In the genomic region with DNA sequence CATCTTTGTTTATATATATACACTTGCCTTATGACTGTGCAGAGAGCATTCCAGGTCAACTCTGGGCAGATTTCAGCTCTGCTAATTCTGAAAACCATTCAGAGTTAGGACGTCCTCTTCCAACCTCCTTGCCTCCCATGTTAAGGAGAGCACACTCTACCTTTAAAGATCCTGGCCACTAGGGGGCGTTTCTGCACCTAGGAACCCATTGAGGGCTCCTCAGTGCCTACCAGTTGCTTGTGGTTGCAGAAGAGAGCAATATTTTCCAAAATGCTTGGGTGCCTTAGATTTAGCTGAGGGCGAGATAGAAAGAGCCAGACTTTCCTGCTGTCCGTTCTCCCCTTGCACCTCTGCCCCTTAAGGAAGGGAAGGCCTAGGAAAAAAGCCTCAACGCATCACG, we compare ENCODE assay signal across 9 mouse cellular contexts. TPM values are rescaled to one million over a fixed set of nuclear protein-coding genes. Genes with fewer than 3 reads are reported as not detected.
DNase-seq lines count a peak whose midpoint lies in the region; ATAC-seq lines count a peak whose summit lies in the region.
"Had no signal": no experiment of that assay in that cellular context is flagged by ENCODE, and none has a peak within 500 bp of the region (broad histone marks: within the 10 kb centered on the region; RNA-seq: fewer than 3 reads in every experiment).

No protein-coding gene starts in this region.

- peaks cover 52% of the 10 kb centered on the region for H3K36me3 ChIP-seq in kidney, embryonic 16.5 days (ENCODE audit: insufficient read depth, low read length)
- H3K36me3 ChIP-seq in midbrain, embryonic 13.5 days = peaks cover 79% of the 10 kb centered on the region

- H3K27me3 ChIP-seq in kidney, embryonic 16.5 days (ENCODE audit: insufficient read depth, low read length) = no peaks in the 10 kb centered on the region
- H3K27me3 ChIP-seq in midbrain, embryonic 13.5 days = no peaks in the 10 kb centered on the region
- H3K27me3 ChIP-seq: limb, embryonic 13.5 days had no signal

- peak; percentile 62 for ATAC-seq in kidney, embryonic 16.5 days (ENCODE audit: low FRiP score, low TSS enrichment)
- ATAC-seq in midbrain, embryonic 13.5 days = 0 out of 2 replicates have a peak, but pooled peaks have one; percentile 34

- H3K4me2 ChIP-seq in kidney, embryonic 16.5 days (replicated peaks; ENCODE audit: low read depth, low read length) = no peak overlapping the region
- H3K4me2 ChIP-seq in midbrain, embryonic 13.5 days (replicated peaks) = no peak overlapping the region
- H3K4me2 ChIP-seq: limb, embryonic 13.5 days had no signal

- intact Hi-C loops in heart, postnatal 36 days (cut with DNase I) = loop anchor here (1.0 kb wide), 1 partner anchor 27 kb away; no protein-coding TSS in a partner anchor
- intact Hi-C loops in heart, postnatal 25 days (cut with DNase I) = no loop called here

- WGBS in kidney, embryonic 16.5 days = 67% methylated on average over 6 of the region's 6 CpGs
- 61% methylated on average over 6 of the region's 6 CpGs for WGBS in midbrain, embryonic 13.5 days

- H3K27ac ChIP-seq in kidney, embryonic 16.5 days (ENCODE audit: low read length) = no peak overlapping the region
- H3K27ac ChIP-seq in midbrain, embryonic 13.5 days = no peak overlapping the region
- H3K27ac ChIP-seq: limb, embryonic 13.5 days had no signal

- no peak overlapping the region for H3K9ac ChIP-seq in kidney, embryonic 16.5 days (replicated peaks; ENCODE audit: low read length)
- H3K9ac ChIP-seq in midbrain, embryonic 13.5 days (replicated peaks) = no peak overlapping the region
- H3K9ac ChIP-seq: limb, embryonic 13.5 days had no signal

- DNase-seq in heart, postnatal 36 days = peak; percentile 61 to 63
- no peak for DNase-seq in heart, postnatal 25 days (ENCODE audit: low spot score)
- DNase-seq in A20 (ENCODE audit: low read depth, low spot score) (peak; percentile 66), ZHBTc4 (ENCODE audit: low read depth, low spot score) (peak; percentile 84)
- peak; percentile 87 for DNase-seq in embryo, embryonic 10.5 days (ENCODE audit: low spot score)
- no peak for DNase-seq in layer of hippocampus, postnatal 36 days

- H3K9me3 ChIP-seq in kidney, embryonic 16.5 days (ENCODE audit: low read length) = no peaks in the 10 kb centered on the region
- H3K9me3 ChIP-seq in midbrain, embryonic 13.5 days = no peaks in the 10 kb centered on the region
- H3K9me3 ChIP-seq: limb, embryonic 13.5 days had no signal

- H3K4me1 ChIP-seq in kidney, embryonic 16.5 days (ENCODE audit: insufficient read depth, low read length) = peaks cover 2% of the 10 kb centered on the region; the same call in 1 of the 2 replicates
- no peaks in the 10 kb centered on the region for H3K4me1 ChIP-seq in midbrain, embryonic 13.5 days (replicated peaks)
- H3K4me1 ChIP-seq: limb, embryonic 13.5 days had no signal

- H3K4me3 ChIP-seq in kidney, embryonic 16.5 days (ENCODE audit: low read length) = no peak overlapping the region
- H3K4me3 ChIP-seq in midbrain, embryonic 13.5 days (replicated peaks) = no peak overlapping the region
- H3K4me3 ChIP-seq: limb, embryonic 13.5 days had no signal

RNA-seq across cellular contexts. Expression of a gene that starts 13.8 kb away (rescaled TPM):
- total RNA-seq in heart, postnatal 36 days (2021) = 10 to 100 TPM; 10.7 to 12.0 TPM
- total RNA-seq in heart, postnatal 25 days (2021) = 10 to 100 TPM in 1 of 2 experiments, 1 to 10 TPM in 1; 9.4 to 12.3 TPM
- polyA plus RNA-seq in kidney, embryonic 16.5 days (2015; fragmentation: Nextera tagmentation; extraction: Ambion mirVana) = 3.2 and 3.4 TPM in 2 replicates
- 1.7 and 2.4 TPM in 2 replicates for polyA plus RNA-seq in midbrain, embryonic 13.5 days (2015; fragmentation: Nextera tagmentation; extraction: Ambion mirVana)
- 10 to 100 TPM; 68.7 to 70.3 TPM for total RNA-seq in layer of hippocampus, postnatal 36 days (2021)

RNA-seq across cellular contexts. Expression of a gene that starts 36.4 kb away (rescaled TPM):
- total RNA-seq in heart, postnatal 36 days (2021) = 10 to 100 TPM; 12.6 to 14.6 TPM
- 10 to 100 TPM; 11.7 to 14.5 TPM for total RNA-seq in heart, postnatal 25 days (2021)
- polyA plus RNA-seq in kidney, embryonic 16.5 days (2015; fragmentation: Nextera tagmentation; extraction: Ambion mirVana) = 7.4 and 8.8 TPM in 2 replicates
- polyA plus RNA-seq in midbrain, embryonic 13.5 days (2015; fragmentation: Nextera tagmentation; extraction: Ambion mirVana) = 18.2 and 19.2 TPM in 2 replicates
- 10 to 100 TPM; 85.2 to 88.5 TPM for total RNA-seq in layer of hippocampus, postnatal 36 days (2021)

RNA-seq across cellular contexts. Expression of a gene that starts 43.8 kb away (rescaled TPM):
- total RNA-seq in heart, postnatal 36 days (2021) = 10 to 100 TPM in 1 of 2 experiments, 1 to 10 TPM in 1; 5.2 to 98.5 TPM
- 1 to 10 TPM; 5.5 to 6.3 TPM for total RNA-seq in heart, postnatal 25 days (2021)
- 10.8 and 11.9 TPM in 2 replicates for polyA plus RNA-seq in kidney, embryonic 16.5 days (2015; fragmentation: Nextera tagmentation; extraction: Ambion mirVana)
- polyA plus RNA-seq in midbrain, embryonic 13.5 days (2015; fragmentation: Nextera tagmentation; extraction: Ambion mirVana) = 2.8 and 3.1 TPM in 2 replicates
- 10 to 100 TPM; 53.8 to 63.8 TPM for total RNA-seq in layer of hippocampus, postnatal 36 days (2021)

Comparison
In these comparisons a context has a peak if more than half of its experiments do, and no peak if none do; other contexts are left out.
1. DNase-seq: peak in heart, postnatal 36 days (2 of 2), A20 (single experiment), ZHBTc4 (single experiment) and embryo, embryonic 10.5 days (single experiment); none in heart, postnatal 25 days (single experiment) and layer of hippocampus, postnatal 36 days (0 of 2).
2. RNA of a gene that starts 13.8 kb away (total RNA-seq): 68.7 to 70.3 TPM in layer of hippocampus, postnatal 36 days; 9.4 to 12.3 TPM in heart, postnatal 25 days and 10.7 to 12.0 TPM in heart, postnatal 36 days; every median in the first group is over 4 times any median in the second.
3. RNA of a gene that starts 36.4 kb away (total RNA-seq): 85.2 to 88.5 TPM in layer of hippocampus, postnatal 36 days; 12.6 to 14.6 TPM in heart, postnatal 36 days and 11.7 to 14.5 TPM in heart, postnatal 25 days; every median in the first group is over 4 times any median in the second.